Mouse (Mus musculus): Measurements from ENCODE around the gene Nop9. TPM values are rescaled to one million over a fixed set of nuclear protein-coding genes. Genes with fewer than 3 reads are reported as not detected.

The Nop9 gene
- total RNA-seq, 2 experiments from 2014 or later: 9.0 to 9.4 TPM

DNA sequence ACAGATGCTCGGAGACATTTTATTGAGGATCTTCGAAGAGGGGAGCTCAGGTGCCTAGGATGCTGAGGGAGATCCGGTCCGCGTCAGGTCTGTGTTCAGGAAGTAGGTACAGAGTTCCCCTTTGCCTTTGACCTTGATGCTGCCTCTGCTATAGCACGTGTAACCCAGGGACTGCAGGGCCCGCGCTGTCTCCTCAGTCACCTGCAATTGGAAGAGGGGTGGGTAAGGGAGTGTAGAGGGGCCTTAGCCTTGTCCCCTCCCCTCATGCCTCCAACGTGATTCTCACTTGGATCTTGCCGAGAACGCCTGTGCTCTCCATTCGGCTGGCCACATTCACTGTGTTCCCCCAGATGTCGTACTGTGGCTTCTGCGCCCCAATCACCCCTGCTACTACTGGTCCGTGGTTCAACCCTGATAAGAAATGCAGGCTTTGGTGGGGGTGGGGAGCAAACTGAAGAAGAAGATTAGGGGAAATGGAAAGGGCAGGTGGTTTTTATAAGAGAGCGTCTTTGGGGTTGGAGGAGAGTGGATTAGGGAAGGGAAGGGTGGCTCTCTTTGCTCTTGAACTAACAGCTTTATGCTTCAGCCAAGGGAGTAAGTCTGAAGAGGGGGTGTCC is 23.7 kb downstream of the Nop9 start:
- no peak for DNase-seq (ENCODE audit: low spot score)

DNA sequence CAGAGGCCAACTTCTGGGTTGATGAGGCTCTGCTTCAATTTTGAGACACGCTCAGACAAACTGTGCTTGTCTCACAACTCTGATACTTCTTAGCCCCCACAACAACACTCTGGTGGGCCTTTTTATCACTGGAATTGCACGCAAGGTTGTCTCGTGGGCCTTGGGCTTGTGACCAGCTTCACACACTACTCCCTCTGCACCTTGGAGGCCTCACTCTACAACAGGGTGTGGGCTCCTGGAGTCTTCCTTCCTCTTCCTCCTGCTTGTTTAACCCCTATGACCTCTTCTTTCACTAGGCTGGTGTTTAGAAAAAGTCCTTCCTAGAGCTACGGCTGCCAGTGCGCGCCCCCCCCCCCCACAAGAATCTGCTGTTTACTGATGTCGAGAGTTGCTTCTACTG is 31.2 kb downstream of the Nop9 start:
- DNase-seq (ENCODE audit: low spot score): no peak

DNA sequence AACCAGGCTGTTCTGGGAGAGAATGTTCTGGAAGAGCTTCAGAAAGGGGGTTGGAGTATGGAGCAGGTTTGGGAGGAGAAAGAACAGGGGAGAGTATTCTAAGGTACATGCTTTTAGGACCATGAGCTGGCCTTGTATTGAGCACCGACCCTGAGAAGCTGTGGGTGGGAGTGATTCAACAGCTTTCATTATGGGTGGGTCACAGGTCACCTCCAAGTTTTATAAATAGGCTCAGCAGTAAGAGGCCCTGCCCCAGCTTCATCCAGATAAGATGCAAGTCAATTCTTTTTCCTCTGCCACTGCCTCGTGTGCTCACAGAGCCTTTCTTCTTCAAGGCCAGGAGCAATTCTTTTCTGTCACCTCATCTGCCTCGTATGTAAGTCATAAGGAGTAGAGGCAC is 31.7 kb downstream of the Nop9 start:
- DNase-seq (ENCODE audit: low spot score): no peak

DNA sequence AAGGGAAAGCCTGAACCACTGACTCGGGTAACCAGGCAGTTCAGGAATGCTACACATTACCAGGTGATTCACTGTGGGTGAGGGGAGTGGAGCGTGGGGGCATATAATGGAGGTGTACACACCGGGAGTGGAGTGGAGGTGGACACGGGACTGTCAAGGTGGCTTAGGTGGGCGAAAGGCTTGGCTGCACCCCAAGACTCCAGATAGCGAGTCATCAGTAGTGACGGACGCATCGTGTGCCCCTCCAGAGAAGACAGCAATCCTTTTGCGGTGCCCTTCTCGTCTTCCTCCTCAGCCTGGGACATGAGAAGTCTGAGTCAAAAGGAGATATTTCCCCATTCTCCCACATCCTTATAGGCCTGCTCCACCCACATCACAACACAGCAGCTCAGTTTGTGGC is 32.3 kb downstream of the Nop9 start:
- no peak for DNase-seq (ENCODE audit: low spot score)

DNA sequence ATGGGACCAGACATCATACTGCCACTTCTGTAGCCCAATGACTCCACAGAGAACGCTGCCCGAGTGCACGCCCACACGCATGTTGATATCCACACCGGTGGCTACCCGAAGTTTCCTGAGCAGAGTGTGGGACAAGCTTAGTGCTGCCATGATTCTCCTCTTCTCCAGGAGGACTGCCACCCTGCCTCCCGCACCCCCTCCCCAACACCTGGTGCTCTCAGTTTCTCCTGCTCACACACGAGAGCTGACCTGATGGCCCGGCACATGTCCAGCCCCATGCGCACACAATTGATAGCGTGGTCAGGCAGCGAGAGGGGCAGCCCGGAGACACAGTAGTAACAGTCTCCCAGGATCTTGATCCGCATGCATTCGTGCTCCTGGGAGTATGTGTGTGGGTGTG is 33.2 kb downstream of the Nop9 start:
- no peak for DNase-seq (ENCODE audit: low spot score)

DNA sequence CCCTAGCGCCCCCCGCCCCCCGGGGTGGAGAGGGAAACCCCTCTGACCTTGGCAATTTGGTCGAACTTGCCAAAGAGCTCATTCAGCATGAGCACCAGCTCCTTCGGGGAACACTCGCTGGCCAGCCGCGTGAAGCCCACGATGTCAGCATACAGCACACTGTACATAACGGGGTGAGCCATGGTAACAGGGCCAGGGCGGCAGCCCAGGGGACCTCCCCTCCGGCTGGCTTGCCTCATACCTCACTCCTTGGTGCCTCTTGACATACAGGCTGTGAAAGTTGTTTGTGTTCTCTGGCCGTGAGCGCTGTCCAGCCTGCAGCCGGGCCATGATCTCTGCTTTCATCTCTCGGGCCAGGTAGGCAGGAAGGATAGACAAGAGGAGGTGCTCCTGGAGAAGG is 34.2 kb downstream of the Nop9 start:
- DNase-seq (ENCODE audit: low spot score): no peak

DNA sequence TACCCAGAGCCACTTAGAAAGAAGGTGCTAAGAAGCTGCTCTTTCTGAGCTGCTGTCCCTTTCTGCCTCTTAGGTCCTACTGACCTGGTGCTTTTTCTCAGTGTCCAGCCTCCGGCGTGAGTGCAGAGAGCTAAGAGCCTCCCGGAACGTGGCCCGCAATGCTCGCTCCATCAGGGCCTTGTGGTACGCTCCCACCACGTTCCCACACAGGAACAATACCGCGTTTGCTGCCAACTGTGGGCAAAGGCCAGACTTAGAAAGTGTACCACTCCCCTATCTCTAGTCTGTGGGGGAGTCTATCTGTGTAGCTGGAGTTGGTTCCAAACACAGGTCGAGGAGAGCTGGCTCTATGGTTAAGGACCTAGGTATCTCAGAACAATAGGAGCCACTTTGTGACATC is 35.2 kb downstream of the Nop9 start:
- no peak for DNase-seq (ENCODE audit: low spot score)

DNA sequence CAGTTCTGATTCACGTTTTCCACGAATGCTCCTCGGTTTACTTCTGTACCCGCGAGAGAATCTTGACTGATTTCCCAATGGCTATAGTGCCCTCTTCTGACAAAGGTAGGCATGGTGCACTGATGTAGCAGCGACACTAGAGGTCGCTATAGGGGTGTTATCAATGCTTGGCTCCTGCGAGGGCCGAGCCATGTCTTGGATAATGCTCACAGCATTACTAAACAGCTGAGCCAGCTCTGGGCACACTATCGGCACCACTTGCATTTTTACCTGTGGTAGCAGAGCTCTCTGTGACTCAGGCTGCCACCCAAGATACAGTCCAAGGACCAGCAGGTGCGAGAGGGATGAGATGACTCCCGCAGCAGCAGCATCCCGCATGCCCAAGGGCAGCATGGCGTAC is 35.8 kb downstream of the Nop9 start:
- DNase-seq (ENCODE audit: low spot score): peak; percentile 70

DNA sequence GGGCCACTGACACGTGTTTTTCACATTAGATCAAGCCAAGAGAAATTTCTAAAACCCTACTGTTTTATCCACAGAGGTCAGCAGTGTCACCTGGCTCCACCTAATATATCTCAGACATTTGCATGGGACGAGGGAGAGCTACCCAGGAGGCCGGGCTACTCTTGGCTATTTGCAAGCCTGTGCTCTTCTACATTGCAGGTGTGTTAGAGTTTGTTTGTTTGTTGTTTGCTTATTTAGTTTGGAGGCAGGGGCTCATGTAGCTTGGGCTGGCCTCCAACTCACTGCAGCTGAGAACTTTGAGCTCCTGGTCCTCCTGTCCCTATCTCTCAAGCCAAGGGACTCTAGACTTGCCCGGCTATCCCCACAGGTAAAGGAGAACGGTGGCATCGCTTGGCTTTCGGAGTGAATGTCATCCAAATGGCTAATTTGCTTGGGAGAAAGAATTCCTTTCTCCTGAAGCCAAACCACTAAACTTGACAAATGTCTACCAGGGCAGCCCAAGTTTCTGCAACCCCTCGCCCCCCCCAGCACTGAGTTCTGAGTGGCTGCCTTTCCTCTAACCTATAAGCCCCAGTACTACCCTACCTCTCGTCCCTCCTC is 37.0 kb downstream of the Nop9 start:
- no peak for DNase-seq (ENCODE audit: low spot score)

DNA sequence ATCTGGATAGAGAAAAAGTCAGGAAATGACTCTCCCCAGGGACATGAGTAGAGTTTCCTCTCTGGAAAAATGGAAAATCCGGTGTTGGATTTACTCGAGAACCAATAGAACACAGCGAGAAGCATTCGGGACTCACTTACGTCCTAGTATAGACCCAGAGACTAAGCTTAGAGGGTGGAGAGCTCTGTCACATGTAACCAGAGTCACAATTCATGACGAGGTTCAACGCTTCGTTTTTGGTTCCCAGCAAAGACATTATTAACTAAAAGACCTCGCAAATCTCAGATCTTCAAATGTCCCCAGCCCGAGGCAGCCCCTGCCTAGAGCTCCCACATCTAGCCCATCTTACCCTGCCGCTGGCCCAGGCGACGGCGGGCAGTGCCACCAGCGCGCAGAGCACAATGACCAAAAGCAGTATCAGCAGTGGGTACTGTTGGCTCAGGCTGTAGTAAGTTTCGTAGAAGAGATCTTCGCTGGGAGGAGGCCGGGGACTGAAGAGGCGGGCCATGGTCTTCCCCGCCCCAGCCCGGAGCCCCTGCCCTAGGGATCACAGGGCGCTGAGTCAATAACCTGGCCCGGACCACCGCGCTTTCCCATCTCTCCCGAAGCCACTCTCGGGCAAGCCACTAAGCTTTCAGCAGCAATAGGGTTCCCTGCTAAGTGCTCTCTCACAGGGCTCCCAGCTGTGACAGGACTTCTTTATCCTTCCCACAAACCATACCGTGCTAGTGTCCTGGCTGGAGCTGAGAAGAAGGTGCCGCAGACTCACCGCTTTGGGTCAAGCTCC is 37.9 kb downstream of the Nop9 start:
- DNase-seq (ENCODE audit: low spot score): peak; percentile 63

DNA sequence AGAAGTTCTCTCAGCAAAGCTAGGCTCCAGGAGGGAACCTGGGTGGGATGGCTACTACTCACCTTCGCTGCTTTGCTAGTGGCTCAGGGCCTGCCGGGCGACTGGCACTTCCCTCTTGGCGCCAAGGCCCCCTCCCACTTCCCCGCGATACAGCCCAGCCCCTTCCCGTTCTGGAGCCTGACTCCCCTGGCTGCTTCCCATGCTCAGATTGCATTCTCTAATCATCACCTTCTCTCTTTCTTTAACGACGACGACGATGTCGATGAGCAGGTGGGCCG is 38.4 kb downstream of the Nop9 start, which contains the start of gene Adcy4:
Gene Adcy4, minus strand, starts transcription at position 138 of the 278 bp plus-strand sequence.
- peak; percentile 5 for DNase-seq (ENCODE audit: low spot score)

DNA sequence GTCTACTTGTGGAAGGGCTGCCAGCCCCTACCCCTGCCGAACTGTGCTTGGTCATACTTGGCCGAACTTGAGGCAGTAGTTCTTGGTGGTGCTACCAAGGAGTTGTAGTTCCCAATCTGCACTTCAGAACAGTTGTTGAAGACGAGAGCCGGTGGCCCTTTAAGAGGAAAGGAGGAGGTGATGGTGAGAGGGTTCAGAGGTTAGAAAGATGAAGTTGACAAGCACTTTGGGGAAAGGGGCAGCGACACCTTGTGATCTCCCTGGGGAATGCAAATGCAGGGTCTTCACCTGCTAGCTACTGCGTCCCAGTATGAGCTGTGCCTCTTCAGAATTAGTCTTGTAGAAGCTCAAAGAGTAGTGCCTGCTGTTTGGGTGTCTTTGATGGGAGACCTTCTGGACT is 39.7 kb downstream of the Nop9 start:
- DNase-seq (ENCODE audit: low spot score): peak; percentile 1

DNA sequence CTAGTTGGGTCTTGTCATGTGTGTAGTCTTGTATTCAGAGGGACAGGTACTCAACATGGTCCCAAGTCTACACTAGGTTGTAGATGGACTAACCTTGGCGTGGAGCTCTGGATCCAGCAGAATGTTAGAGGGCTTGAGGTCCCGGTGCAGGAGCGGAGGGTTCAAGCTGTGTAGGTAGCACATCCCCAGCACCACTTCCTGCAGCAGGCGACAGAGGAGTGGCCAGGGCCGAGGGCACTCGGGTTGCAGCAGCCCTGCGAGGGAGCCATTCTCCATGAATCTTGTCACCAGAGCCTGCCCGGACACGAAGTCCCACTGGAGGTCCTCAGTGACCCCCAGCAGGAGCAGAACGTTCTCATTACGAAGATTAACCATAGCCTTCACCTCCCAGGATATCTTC is 42.2 kb downstream of the Nop9 start:
- peak; percentile 0 for DNase-seq (ENCODE audit: low spot score)

DNA sequence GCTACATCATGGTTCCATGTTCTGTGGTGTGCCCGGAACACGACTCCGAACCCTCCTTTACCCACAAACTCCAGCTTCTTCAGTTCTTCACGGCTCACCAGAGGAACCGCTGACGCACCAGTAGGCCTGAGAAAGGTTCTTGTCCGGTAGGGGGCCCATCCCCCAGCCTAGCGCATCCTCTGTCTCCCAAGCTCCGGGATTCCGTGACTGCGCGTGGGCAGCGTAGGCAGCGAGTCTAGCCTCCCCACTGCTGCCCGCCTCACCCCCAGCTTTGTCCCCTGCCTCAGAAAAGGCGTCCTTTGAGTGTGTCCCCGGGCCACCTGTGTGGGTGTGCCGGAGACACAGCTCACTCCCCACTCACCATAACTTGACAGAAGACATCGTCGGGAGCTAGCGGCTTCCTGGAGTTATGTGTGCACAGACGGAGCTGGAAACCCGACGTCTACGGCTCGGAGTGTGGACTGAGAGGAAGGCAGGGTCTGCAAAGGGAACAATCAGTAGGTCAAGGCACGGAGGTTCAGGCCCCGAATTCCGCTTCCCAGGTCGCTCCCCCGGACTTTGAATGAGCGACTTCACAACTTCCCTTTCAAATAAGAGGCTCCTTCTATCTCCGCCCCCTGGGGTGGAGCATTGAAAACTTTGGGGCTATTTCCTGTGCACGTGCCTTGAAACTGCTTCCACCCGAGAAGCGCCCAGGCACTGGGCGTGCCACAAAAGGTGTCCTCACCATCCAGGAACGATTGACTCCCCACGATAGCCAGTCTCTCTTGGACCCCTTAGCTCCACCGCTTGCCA is 43.0 kb downstream of the Nop9 start, which contains the start of gene Ripk3:
Gene Ripk3, minus strand, starts transcription at position 610 of the 795 bp plus-strand sequence.
- peak; percentile 22 for DNase-seq (ENCODE audit: low spot score)

DNA sequence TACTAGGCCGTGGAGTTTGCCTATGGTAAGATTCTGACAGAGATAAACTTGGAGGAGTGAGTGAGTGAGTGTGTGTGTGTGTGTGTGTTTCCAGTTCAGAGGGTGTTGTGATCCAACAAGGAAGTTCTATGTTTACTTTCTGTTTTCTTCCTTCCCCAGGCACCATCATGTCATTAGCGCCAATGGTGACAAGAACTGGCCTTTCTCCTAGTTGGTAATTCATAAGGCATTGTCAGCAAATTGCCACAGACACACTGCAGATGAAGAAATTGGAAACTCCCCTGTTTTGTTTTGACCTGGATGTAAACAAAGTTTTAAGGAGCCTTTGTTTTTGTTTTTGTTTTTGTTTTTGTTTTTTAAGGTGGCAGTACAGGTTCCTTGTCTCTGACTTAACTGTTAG is 48.0 kb downstream of the Nop9 start:
- peak; percentile 0 for DNase-seq (ENCODE audit: low spot score)

DNA sequence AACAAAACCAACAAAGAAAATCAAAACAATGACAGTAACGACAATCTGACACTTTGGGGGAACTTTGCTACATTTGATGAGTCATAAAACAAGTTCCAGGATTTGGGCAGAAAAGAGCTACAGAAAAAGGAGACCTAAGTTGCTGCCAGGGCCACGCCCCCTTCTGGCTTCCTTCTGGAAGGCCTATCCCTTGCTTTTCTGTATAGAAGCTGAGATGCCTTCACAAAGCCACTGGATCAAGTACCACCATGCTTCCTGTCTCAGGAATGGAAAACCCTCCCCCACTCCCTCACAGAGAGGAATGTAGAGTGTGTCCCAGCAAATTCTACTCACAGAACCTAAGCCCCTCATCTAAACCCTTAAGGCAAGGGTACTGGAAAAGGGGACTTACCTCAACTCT is 48.5 kb downstream of the Nop9 start:
- DNase-seq (ENCODE audit: low spot score): no peak

DNA sequence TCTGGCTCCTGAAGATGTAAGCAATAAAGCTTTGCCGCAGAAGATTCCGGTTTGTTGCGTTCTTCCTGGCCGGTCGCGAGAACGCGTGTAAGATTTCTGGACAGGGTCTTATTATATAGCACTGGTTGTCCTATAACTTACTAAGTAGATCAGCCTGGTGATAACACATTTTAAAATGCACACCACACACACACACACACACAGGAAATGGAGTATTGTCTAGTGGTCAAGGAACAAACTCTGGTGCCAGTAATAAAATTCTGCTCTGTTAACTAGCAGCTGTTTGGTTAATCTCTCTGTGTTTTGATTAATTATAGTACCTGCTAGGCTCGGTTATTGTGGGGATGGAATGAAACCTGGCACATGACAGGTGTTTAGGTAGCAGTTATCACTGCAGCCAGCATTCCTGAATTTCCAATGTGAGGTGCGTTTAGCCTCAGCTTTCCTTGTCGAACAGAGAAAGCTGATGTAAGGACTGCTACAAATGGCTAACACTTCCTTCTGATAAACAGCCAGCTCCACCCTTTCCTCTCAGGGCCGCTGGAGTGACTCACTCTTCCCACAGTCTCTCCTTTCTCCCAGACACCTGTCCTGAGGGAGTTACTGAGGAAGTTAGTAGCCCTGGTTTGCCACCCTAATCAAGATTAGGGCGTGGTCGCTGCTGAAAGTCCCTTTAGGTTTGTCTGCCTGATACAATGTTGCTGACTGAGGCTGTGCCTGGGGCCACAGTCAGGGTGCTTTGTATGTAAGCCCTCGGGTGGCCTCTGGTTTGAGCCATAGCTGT is 50.1 kb downstream of the Nop9 start:
- DNase-seq (ENCODE audit: low spot score): peak; percentile 34

Data from gastrocnemius, adult 18-20 months (tissue).